Mouse (Mus musculus) spleen, postnatal 14 days (tissue): Measurements from ENCODE around the gene Cnmd.

Source experiments
- DNase-seq, 2 experiments: peaks; one replicate each; pipeline ENCODE4 v3.0.0; 2021 to 2022; ENCODE audit warnings: low spot score in 2 of 2

Cnmd gene

GRCm38 (mm10) chr14:79645378-79645777, 16.6 kb downstream of the Cnmd start:
- no peak for DNase-seq

GRCm38 (mm10) chr14:79642063-79642462, 19.9 kb downstream of the Cnmd start:
- no peak for DNase-seq

- no peak for DNase-seq
These were observed 25.2 kb downstream of the Cnmd start for GRCm38 (mm10) chr14:79636814-79637213.

GRCm38 (mm10) chr14:79633196-79633595, 28.8 kb downstream of the Cnmd start:
- DNase-seq, result no peak

GRCm38 (mm10) chr14:79632330-79632729, 29.6 kb downstream of the Cnmd start:
- no peak for DNase-seq

- no peak for DNase-seq
These were observed 40.8 kb downstream of the Cnmd start for GRCm38 (mm10) chr14:79621143-79621542.

GRCm38 (mm10) chr14:79619802-79620201, 42.2 kb downstream of the Cnmd start:
- DNase-seq, result no peak

GRCm38 (mm10) chr14:79617121-79617828, 44.7 kb downstream of the Cnmd start:
- DNase-seq, result no peak

- DNase-seq, result no peak
These were observed 53.7 kb downstream of the Cnmd start for GRCm38 (mm10) chr14:79608286-79608685.

- DNase-seq, result no peak
These were observed 54.6 kb downstream of the Cnmd start for GRCm38 (mm10) chr14:79607352-79607751.

- no peak for DNase-seq
These were observed 55.1 kb downstream of the Cnmd start for GRCm38 (mm10) chr14:79606867-79607266.

GRCm38 (mm10) chr14:79606392-79606791, 55.6 kb downstream of the Cnmd start:
- no peak for DNase-seq

GRCm38 (mm10) chr14:79605881-79606280, 56.1 kb downstream of the Cnmd start:
- DNase-seq, result no peak

GRCm38 (mm10) chr14:79596602-79597001, 65.4 kb downstream of the Cnmd start:
- no peak for DNase-seq

GRCm38 (mm10) chr14:79594069-79594468, 67.9 kb downstream of the Cnmd start:
- DNase-seq, result no peak

GRCm38 (mm10) chr14:79591611-79592010, 70.4 kb downstream of the Cnmd start:
- no peak for DNase-seq

GRCm38 (mm10) chr14:79590916-79591315, 71.1 kb downstream of the Cnmd start:
- no peak for DNase-seq

- DNase-seq, result no peak
These were observed 72.6 kb downstream of the Cnmd start for GRCm38 (mm10) chr14:79589401-79589800.

GRCm38 (mm10) chr14:79588534-79588951, 73.4 kb downstream of the Cnmd start:
- DNase-seq, result no peak

GRCm38 (mm10) chr14:79587852-79588229, 74.1 kb downstream of the Cnmd start:
- DNase-seq, result no peak
